Mouse (Mus musculus): ENCODE measurements around the gene Snai1.

The Snai1 gene

GRCm38 (mm10) chr2:167537476-167538297 lies at the start of gene Snai1:
TSS of gene Snai1 (plus strand) at chr2:167538195.
- DNase-seq: peak; percentile 89

GRCm38 (mm10) chr2:167490813-167491525 lies 47.0 kb upstream of the Snai1 start:
- DNase-seq: peak; percentile 60

- peak; percentile 73 for DNase-seq
Measured at GRCm38 (mm10) chr2:167491757-167492708, 46.0 kb upstream of the Snai1 start, which contains the start of gene Rnf114. TSS of gene Rnf114 (plus strand) at chr2:167492645.

DNA sequence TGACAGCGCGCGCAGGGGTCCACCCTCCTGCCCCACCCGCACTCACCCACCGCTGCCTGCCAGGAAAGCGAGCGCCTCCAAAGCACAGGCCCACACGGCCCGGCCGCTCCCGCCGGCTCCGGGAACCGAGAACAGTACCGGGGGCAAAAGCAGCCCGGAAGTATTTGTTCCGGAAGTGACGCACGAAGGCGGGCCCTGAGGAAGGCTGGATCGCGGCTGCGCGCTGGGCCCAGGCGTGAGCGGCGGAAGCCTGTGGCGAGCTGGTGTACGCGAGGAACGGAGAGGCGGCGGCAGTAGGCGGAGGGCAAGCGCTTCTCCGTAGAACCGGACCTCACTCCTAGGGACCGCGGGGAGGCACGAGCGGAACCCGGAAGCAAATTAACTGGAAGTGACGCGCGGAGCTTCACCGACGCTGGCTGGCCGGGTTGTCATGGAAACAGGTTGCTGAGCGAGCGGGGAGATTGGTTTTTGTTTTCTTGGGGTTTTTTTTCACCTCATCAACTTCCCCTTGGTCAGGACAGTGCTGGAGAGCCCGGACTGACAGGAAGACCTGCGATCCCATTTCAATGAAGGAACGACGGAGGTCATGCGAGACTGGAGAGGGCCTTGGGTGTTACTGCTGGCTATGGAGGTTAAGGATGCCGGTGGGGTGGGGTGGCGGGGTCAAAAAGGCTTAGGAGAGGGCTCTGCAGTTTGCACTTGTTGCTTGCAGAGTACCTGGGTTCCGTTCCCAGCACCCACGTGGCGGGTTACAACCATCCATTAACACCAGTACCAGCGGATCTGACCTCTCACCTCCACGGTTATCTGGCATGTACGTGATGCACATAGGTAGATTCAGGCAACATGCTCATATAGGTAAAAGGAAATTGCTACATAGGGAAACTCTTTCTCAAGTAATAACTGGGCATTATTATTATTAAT lies 45.0 kb upstream of the Snai1 start, which contains the start of gene Spata2:
Gene Spata2 (minus strand): TSS at position 175 of the 924 bp plus-strand sequence.
- peak; percentile 93 for DNase-seq

DNA sequence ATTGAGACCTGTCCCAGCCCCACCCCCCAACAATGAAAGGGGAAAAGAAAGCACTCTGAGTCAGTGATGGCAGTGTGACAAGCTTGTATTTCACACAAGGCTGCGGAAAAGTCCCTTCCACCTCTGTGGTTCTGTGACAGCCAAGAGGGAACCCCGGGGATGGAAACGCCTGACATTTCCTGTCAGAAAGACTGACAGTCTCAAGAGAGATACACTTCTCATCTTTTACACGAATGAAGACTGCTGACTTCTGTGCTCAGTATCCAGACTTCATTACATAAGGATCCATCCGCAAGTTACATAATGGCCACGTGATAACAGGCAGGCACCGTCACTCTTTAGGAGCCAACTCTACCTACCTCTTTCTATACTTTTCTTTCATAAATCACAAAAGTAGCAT lies 41.6 kb upstream of the Snai1 start:
- no peak for DNase-seq

DNA sequence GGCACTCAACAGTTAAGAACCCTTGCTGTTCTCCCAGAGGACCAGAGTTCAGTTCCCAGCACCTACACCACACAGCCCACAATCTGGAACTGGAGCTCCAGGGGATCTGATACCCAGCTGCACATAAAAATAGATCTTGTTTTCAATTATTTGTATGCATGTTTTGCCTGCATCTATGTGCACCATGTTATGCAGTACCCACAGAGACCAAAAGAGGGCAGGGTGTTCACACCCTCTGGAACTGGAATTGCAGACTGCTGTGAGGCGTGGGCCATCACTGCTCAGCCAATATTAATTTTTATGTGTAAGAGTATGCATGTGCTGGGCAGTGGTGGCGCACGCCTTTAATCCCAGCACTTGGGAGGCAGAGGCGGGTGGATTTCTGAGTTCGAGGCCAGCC lies 40.7 kb upstream of the Snai1 start:
- DNase-seq: no peak

- DNase-seq: peak; percentile 41
Measured at GRCm38 (mm10) chr2:167502554-167503252, 35.3 kb upstream of the Snai1 start.

GRCm38 (mm10) chr2:167503253-167503895 lies 34.6 kb upstream of the Snai1 start:
- DNase-seq: peak; percentile 86

DNA sequence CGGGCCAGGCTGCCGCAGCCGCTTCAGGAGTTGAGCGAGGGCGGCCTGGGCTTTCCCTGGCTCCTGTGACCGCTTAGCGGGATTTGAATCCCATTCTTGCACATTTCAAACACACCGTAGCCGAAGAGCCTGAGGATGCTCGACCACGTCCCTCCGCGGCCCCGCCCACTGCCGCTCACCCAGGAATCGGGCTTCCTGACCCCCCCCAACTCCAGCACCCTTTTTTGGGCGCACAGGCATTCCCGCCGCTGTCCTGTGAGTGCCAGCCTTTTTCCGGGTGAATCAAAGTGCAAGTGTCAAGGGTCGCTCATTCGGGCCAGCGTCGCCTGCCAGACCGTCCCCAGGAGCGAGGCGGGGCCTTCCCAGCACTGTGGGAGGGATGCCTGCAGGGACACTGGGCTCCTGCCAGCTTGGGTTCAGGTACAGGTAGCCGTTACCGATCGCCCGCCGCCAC lies 34.1 kb upstream of the Snai1 start:
- DNase-seq: peak; percentile 75

GRCm38 (mm10) chr2:167505127-167505526 lies 32.9 kb upstream of the Snai1 start:
- no peak for DNase-seq

DNA sequence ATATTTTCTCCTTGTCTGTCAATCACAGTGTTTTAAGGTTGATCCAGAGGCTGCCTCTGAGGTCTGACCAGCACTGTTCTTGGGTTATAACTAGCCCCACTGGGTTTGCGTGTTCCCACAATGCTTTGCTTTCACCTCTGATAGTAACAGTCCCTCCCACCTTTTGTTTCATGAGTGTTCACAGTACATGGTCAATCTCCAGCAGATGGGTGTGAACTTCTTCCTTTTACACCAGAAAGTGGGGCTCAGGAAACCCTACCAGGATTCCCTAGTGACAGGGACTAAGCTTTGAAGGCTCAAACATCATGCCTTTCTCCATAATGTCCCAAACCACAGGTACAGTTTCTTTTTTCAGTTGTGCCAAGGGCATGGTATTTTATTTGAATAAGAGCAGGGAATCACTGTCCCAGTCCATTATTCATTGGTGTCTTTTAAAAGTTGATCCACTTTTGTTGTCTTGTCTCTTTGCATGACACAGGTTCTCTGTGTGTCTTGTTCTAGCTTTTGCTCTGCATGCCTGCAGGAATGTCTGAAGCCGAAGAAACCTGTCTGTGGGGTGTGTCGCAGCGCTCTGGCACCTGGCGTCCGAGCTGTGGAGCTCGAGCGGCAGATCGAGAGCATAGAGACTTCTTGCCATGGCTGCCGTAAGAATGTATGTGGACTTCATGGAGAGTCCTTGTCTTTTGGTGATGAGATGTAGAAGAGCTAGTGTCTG lies 31.3 kb upstream of the Snai1 start:
- peak; percentile 20 for DNase-seq

- no peak for DNase-seq
Measured at GRCm38 (mm10) chr2:167507719-167508385, 30.1 kb upstream of the Snai1 start.

DNA sequence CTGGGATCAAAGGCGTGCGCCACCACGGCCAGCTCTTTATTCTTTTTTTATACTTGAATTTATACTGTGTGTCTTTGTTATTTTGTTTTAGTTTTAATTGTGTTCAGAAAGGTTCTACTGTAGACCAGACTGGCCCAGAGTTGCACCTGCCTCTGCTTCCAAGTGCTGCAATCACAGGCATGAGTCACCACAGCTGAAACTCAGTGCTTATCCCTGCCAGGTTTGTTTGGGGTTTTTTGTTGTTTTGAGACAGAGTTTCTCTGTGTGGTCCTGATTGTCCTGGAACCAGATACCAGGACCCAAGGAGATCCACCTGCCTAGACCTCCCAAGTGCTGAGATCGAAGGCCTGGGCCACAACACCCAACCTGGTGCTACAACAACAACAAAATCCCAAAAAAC lies 29.4 kb upstream of the Snai1 start:
- DNase-seq: no peak

DNA sequence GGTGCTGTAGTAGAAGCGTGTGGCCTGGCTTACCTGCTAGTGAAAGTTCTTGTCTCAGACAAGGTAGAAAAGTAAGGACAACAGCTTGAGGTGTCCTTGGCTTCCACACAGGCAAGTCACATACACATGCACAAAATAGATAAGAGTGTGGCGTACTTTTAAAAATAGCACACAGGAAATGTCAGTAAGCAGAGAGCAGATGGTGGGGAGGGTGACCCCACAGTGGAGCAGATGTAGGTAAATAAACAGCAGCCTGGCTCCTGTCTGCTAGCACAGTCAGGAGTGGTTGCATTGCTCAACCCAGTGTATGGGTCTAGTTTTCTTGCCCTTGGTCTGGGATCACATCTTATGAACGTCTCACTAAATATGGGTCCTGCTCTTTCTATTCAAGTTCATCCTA lies 27.5 kb upstream of the Snai1 start:
- DNase-seq: no peak

- DNase-seq: no peak
Measured at GRCm38 (mm10) chr2:167512365-167512764, 25.6 kb upstream of the Snai1 start.

- DNase-seq: no peak
Measured at GRCm38 (mm10) chr2:167512970-167513369, 25.0 kb upstream of the Snai1 start.

DNA sequence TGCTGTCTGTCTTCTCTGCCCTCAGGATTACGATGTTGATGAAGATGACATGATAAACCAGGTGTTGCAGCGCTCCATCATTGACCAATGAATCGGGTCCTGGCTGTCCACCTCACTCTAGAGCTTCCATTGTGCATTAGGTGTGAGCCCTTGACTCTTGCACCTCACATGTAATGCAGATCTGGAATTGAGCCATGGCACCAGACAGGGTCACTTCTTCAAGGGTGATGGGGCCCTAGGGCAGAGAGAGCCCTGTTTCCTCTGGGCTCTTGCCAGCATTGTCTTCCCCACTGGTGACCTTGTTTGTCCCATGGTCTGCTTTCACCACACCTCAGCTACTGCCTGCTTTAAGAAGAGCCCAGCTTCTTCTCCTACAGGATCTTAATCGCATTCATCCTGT lies 23.4 kb upstream of the Snai1 start:
- DNase-seq: no peak

DNA sequence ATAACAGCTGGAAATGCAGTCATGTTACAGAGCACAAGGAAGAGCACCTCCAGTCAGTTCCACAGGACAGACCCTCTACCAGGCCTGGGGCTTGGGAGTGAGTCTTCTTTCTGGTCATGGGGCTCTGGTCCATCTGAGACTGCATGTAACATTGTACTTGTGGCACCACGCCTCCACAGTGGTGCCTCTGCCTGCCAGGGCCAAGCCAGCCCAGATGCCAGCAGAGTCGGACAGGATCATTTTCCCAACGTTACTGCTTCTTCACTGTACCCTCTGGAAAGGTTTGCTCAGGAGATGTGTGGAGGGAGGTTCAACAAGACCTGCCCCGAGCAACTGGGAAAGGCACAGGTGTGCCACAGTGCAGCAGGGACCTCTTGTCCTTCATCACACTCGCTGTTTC lies 22.3 kb upstream of the Snai1 start:
- DNase-seq: no peak

DNA sequence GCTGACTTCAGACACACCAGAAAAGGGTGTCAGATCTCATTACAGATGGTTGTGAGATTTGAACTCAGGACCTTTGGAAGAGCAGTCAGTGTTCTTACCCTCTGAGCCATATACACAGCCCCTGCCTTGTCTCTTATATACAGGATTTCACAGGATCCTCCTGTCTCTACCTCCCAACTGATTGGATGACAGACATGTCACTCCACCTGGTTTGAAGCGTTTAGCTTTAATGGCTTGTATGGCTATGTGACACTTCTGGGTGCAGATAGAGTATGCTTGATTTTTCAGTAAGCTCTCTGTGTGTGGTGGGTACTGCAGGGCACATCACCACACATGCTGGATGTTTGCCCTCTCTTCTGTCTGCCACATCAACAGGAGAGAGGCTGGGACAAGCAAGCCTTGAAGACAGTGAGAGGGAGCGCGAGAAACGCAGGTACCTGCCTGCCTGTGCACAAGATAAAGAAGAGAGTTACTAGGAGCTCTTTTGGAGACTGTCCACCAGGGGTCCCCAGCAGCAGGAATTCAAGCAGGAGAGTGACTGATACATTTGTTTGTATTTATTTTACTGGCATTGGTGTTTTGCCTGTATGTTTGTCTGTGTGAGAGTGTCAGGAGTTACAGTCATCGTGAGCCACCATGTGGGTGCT lies 18.3 kb upstream of the Snai1 start:
- DNase-seq: no peak

Measured in cerebellum, adult 11-12 months (tissue).